24 mouse cellular contexts compared by ENCODE assay signal in genomic region chr17:47633999-47634770, GRCm38 (mm10). TPM values are rescaled to one million over a fixed set of nuclear protein-coding genes. Genes with fewer than 3 reads are reported as not detected.
DNase-seq lines count a peak whose midpoint lies in the region; ATAC-seq and TF ChIP-seq lines count a peak whose summit lies in the region.
"Had no signal": no experiment of that assay in that cellular context is flagged by ENCODE, and none has a peak within 500 bp of the region (broad histone marks: within the 10 kb centered on the region; RNA-seq: fewer than 3 reads in every experiment).

No protein-coding gene starts in this region.

- H3K9me3 ChIP-seq in liver, embryonic 14.5 days (ENCODE audit: control insufficient read depth, low read length): no peaks in the 10 kb centered on the region
- no peaks in the 10 kb centered on the region for H3K9me3 ChIP-seq in liver, embryonic 11.5 days (ENCODE audit: control insufficient read depth, low read length)
- no peaks in the 10 kb centered on the region for H3K9me3 ChIP-seq in intestine, embryonic 15.5 days
- H3K9me3 ChIP-seq in liver, embryonic 15.5 days (replicated peaks): no peaks in the 10 kb centered on the region
- H3K9me3 ChIP-seq in stomach, postnatal 0 days (ENCODE audit: control insufficient read depth, low read length): no peaks in the 10 kb centered on the region
- H3K9me3 ChIP-seq: embryonic facial prominence, embryonic 13.5 days; forebrain, embryonic 12.5 days; heart, embryonic 13.5 days; neural tube, embryonic 15.5 days had no signal

- H3K9ac ChIP-seq in liver, embryonic 14.5 days (replicated peaks): peak overlapping the region; percentile 16; the same call in 1 of the 2 replicates
- H3K9ac ChIP-seq in liver, embryonic 11.5 days (ENCODE audit: low read depth, low read length): no peak overlapping the region
- H3K9ac ChIP-seq in intestine, embryonic 15.5 days: no peak overlapping the region
- H3K9ac ChIP-seq in liver, embryonic 15.5 days: no peak overlapping the region
- no peak overlapping the region for H3K9ac ChIP-seq in stomach, postnatal 0 days (ENCODE audit: low read length)
- H3K9ac ChIP-seq: embryonic facial prominence, embryonic 13.5 days; forebrain, embryonic 12.5 days; heart, embryonic 13.5 days; neural tube, embryonic 15.5 days had no signal

- TF ChIP-seq POLR2A in thymus, adult 2 months (IDR thresholded peaks at IDR 0.05; ENCODE audit: control insufficient read depth, extremely low read depth, insufficient read depth, low read length, poor library complexity): no peak

- no peak overlapping the region for H3K4me2 ChIP-seq in liver, embryonic 14.5 days (ENCODE audit: low read depth)
- H3K4me2 ChIP-seq in liver, embryonic 11.5 days: no peak overlapping the region
- no peak overlapping the region for H3K4me2 ChIP-seq in intestine, embryonic 15.5 days (replicated peaks)
- H3K4me2 ChIP-seq in liver, embryonic 15.5 days: no peak overlapping the region
- H3K4me2 ChIP-seq in stomach, postnatal 0 days (replicated peaks; ENCODE audit: low read depth): no peak overlapping the region
- H3K4me2 ChIP-seq: embryonic facial prominence, embryonic 13.5 days; forebrain, embryonic 12.5 days; heart, embryonic 13.5 days; midbrain, embryonic 11.5 days; neural tube, embryonic 15.5 days had no signal

- H3K36me3 ChIP-seq in liver, embryonic 14.5 days (replicated peaks; ENCODE audit: control insufficient read depth, insufficient read depth, low read depth): peaks cover 3% of the 10 kb centered on the region
- no peaks in the 10 kb centered on the region for H3K36me3 ChIP-seq in liver, embryonic 11.5 days (ENCODE audit: control insufficient read depth, insufficient read depth, low read length)
- no peaks in the 10 kb centered on the region for H3K36me3 ChIP-seq in intestine, embryonic 15.5 days
- H3K36me3 ChIP-seq in liver, embryonic 15.5 days (replicated peaks): peaks cover 24% of the 10 kb centered on the region
- H3K36me3 ChIP-seq in stomach, postnatal 0 days (ENCODE audit: control insufficient read depth, insufficient read depth, low read length): no peaks in the 10 kb centered on the region; the same call in 1 of the 2 replicates
- no peaks in the 10 kb centered on the region for H3K36me3 ChIP-seq in thymus, adult 2 months (ENCODE audit: control insufficient read depth, insufficient read depth, low read length)
- H3K36me3 ChIP-seq: neural tube, embryonic 15.5 days had no signal

- WGBS in liver, embryonic 14.5 days (ENCODE audit: insufficient replicate concordance): 50% methylated on average over 7 of the region's 7 CpGs
- 73% methylated on average over 7 of the region's 7 CpGs for WGBS in liver, embryonic 11.5 days
- WGBS in intestine, embryonic 15.5 days: 58% methylated on average over 7 of the region's 7 CpGs
- 56% methylated on average over 7 of the region's 7 CpGs for WGBS in liver, embryonic 15.5 days (ENCODE audit: insufficient replicate concordance)
- WGBS in stomach, postnatal 0 days: 65% methylated on average over 7 of the region's 7 CpGs
- WGBS in thymus, adult 2 months: 93% methylated on average over 7 of the region's 7 CpGs

- H3K4me3 ChIP-seq in liver, embryonic 14.5 days (ENCODE audit: insufficient read depth in 1 of 2, low read depth in 2 of 2, low read length in 2 of 2): no peak overlapping the region
- H3K4me3 ChIP-seq in liver, embryonic 11.5 days (ENCODE audit: low read depth, low read length): no peak overlapping the region
- H3K4me3 ChIP-seq in intestine, embryonic 15.5 days (replicated peaks): no peak overlapping the region
- H3K4me3 ChIP-seq in liver, embryonic 15.5 days (replicated peaks): no peak overlapping the region
- no peak overlapping the region for H3K4me3 ChIP-seq in stomach, postnatal 0 days (ENCODE audit: low read depth, low read length)
- H3K4me3 ChIP-seq in thymus, adult 2 months (ENCODE audit: control insufficient read depth, insufficient read depth, low read length): no peak overlapping the region
- H3K4me3 ChIP-seq: embryonic facial prominence, embryonic 13.5 days; erythroblast, embryonic 14.5 days; forebrain, embryonic 12.5 days; heart, embryonic 13.5 days; neural tube, embryonic 15.5 days had no signal

- ATAC-seq in liver, embryonic 14.5 days (ENCODE audit: insufficient read depth): no peak
- ATAC-seq in liver, embryonic 11.5 days (replicated peaks; ENCODE audit: low FRiP score): no peak
- ATAC-seq in intestine, embryonic 15.5 days: peak; percentile 79
- no peak for ATAC-seq in liver, embryonic 15.5 days (ENCODE audit: insufficient read depth)
- peak; percentile 80 for ATAC-seq in stomach, postnatal 0 days (ENCODE audit: low FRiP score, low TSS enrichment)
- ATAC-seq: activated CD4-positive, CD25-positive, alpha-beta regulatory T cell, adult 4 months had no signal

- H3K4me1 ChIP-seq in liver, embryonic 14.5 days (replicated peaks; ENCODE audit: control insufficient read depth in 2 of 2, insufficient read depth in 2 of 2, low read length in 1 of 2): peaks cover 14 to 28% of the 10 kb centered on the region in 2 experiments
- peaks cover 20% of the 10 kb centered on the region for H3K4me1 ChIP-seq in liver, embryonic 11.5 days (replicated peaks; ENCODE audit: control insufficient read depth, insufficient read depth, low read length)
- H3K4me1 ChIP-seq in intestine, embryonic 15.5 days (replicated peaks): peaks cover 9% of the 10 kb centered on the region
- H3K4me1 ChIP-seq in liver, embryonic 15.5 days (replicated peaks): peaks cover 42% of the 10 kb centered on the region
- peaks cover 3% of the 10 kb centered on the region; the same call in 1 of the 2 replicates for H3K4me1 ChIP-seq in stomach, postnatal 0 days (replicated peaks; ENCODE audit: control insufficient read depth, insufficient read depth)
- peaks cover 9% of the 10 kb centered on the region for H3K4me1 ChIP-seq in thymus, adult 2 months (replicated peaks; ENCODE audit: control insufficient read depth, insufficient read depth, low read length)

- TF ChIP-seq CTCF in liver, embryonic 14.5 days (IDR thresholded peaks at IDR 0.05; ENCODE audit: low read depth): no peak
- TF ChIP-seq CTCF in stomach, postnatal 0 days (IDR thresholded peaks at IDR 0.05; ENCODE audit: low read depth): no peak
- TF ChIP-seq CTCF in thymus, adult 2 months (IDR thresholded peaks at IDR 0.05; ENCODE audit: borderline replicate concordance, control insufficient read depth, extremely low read depth, insufficient read depth, low read length, poor library complexity): no peak

- no peaks in the 10 kb centered on the region for H3K27me3 ChIP-seq in liver, embryonic 14.5 days (ENCODE audit: control insufficient read depth, insufficient read depth, low read length)
- no peaks in the 10 kb centered on the region for H3K27me3 ChIP-seq in liver, embryonic 11.5 days (replicated peaks; ENCODE audit: control insufficient read depth, insufficient read depth, low read length)
- no peaks in the 10 kb centered on the region for H3K27me3 ChIP-seq in intestine, embryonic 15.5 days (replicated peaks)
- H3K27me3 ChIP-seq in liver, embryonic 15.5 days: no peaks in the 10 kb centered on the region
- no peaks in the 10 kb centered on the region for H3K27me3 ChIP-seq in stomach, postnatal 0 days (ENCODE audit: control insufficient read depth, insufficient read depth, low read length)
- no peaks in the 10 kb centered on the region for H3K27me3 ChIP-seq in thymus, adult 2 months (ENCODE audit: control insufficient read depth, insufficient read depth, low read length)
- H3K27me3 ChIP-seq: embryonic facial prominence, embryonic 13.5 days; forebrain, embryonic 12.5 days; heart, embryonic 13.5 days; neural tube, embryonic 15.5 days had no signal

- no peak for DNase-seq in liver, embryonic 14.5 days (ENCODE audit: low read depth in 3 of 3, low spot score in 3 of 3)
- DNase-seq in liver, embryonic 11.5 days (ENCODE audit: low spot score): no peak
- peak; percentile 57 for DNase-seq in stomach, postnatal 0 days (ENCODE audit: low spot score)
- DNase-seq in thymus, adult 2 months: no peak
- no peak for DNase-seq in gastrocnemius, adult 18-20 months (ENCODE audit: low spot score)
- DNase-seq: adrenal gland, postnatal 10 days; cerebellum, adult 2 months; cerebellum, postnatal 36 days; embryo, embryonic 11 days; heart, adult 18-20 months; heart, postnatal 14 days; kidney, postnatal 36 days; layer of hippocampus, postnatal 36 days; right cerebral cortex, adult 18-20 months; thymus, postnatal 25 days had no signal

- no peak overlapping the region for H3K27ac ChIP-seq in liver, embryonic 14.5 days
- H3K27ac ChIP-seq in liver, embryonic 11.5 days (ENCODE audit: low read depth, low read length): no peak overlapping the region
- peak overlapping the region; percentile 71 for H3K27ac ChIP-seq in intestine, embryonic 15.5 days
- H3K27ac ChIP-seq in liver, embryonic 15.5 days (replicated peaks): peak overlapping the region; percentile 38
- H3K27ac ChIP-seq in stomach, postnatal 0 days (replicated peaks): peak overlapping the region; percentile 8; the same call in 1 of the 2 replicates
- no peak overlapping the region for H3K27ac ChIP-seq in thymus, adult 2 months (ENCODE audit: control insufficient read depth, insufficient read depth, low read length)
- H3K27ac ChIP-seq: embryonic facial prominence, embryonic 13.5 days; forebrain, embryonic 12.5 days; heart, embryonic 13.5 days; neural tube, embryonic 15.5 days had no signal

- TF ChIP-seq EP300 in liver, embryonic 14.5 days (IDR thresholded peaks at IDR 0.05; ENCODE audit: low read depth): no peak
- no peak for TF ChIP-seq EP300 in stomach, postnatal 0 days (optimal IDR thresholded peaks at IDR 0.05)

RNA-seq across cellular contexts. Expression of gene Usp49, which starts 3.7 kb away (rescaled TPM):
- polyA plus RNA-seq in liver, embryonic 14.5 days (2012; rRNA removed): 6.4 and 6.6 TPM in 2 replicates
- 2.9 and 3.9 TPM in 2 replicates for polyA plus RNA-seq in liver, embryonic 14.5 days (2014; fragmentation: Nextera tagmentation; extraction: Ambion mirVana)
- polyA plus RNA-seq in liver, embryonic 11.5 days (2014; fragmentation: Nextera tagmentation; extraction: Ambion mirVana): 4.1 and 4.8 TPM in 2 replicates
- polyA plus RNA-seq in intestine, embryonic 15.5 days (2015; fragmentation: Nextera tagmentation; extraction: Ambion mirVana): 5.9 and 6.3 TPM in 2 replicates
- polyA plus RNA-seq in liver, embryonic 15.5 days (2015; fragmentation: Nextera tagmentation; extraction: Ambion mirVana): 2.8 and 3.7 TPM in 2 replicates
- 1.9 and 2.1 TPM in 2 replicates for polyA plus RNA-seq in stomach, postnatal 0 days (2015; fragmentation: Nextera tagmentation; extraction: Ambion mirVana)
- 12.5 and 17.2 TPM in 2 replicates for polyA plus RNA-seq in thymus, adult 2 months (2012; rRNA removed)
- 1 to 10 TPM; 3.0 to 3.5 TPM for total RNA-seq in gastrocnemius, adult 18-20 months (2021)

RNA-seq across cellular contexts. Expression of gene Gm20517, which starts 22.8 kb away (rescaled TPM):
- polyA plus RNA-seq in liver, embryonic 14.5 days (2012; rRNA removed): 0.86 and 0.95 TPM in 2 replicates
- polyA plus RNA-seq in liver, embryonic 14.5 days (2014; fragmentation: Nextera tagmentation; extraction: Ambion mirVana): 0.86 and 1.7 TPM in 2 replicates
- polyA plus RNA-seq in liver, embryonic 11.5 days (2014; fragmentation: Nextera tagmentation; extraction: Ambion mirVana): 1.5 and 2.5 TPM in 2 replicates
- polyA plus RNA-seq in intestine, embryonic 15.5 days (2015; fragmentation: Nextera tagmentation; extraction: Ambion mirVana): 0.54 and 0.88 TPM in 2 replicates
- polyA plus RNA-seq in liver, embryonic 15.5 days (2015; fragmentation: Nextera tagmentation; extraction: Ambion mirVana): 2.1 and 2.4 TPM in 2 replicates
- 1.1 and 1.5 TPM in 2 replicates for polyA plus RNA-seq in stomach, postnatal 0 days (2015; fragmentation: Nextera tagmentation; extraction: Ambion mirVana)
- polyA plus RNA-seq in thymus, adult 2 months (2012; rRNA removed): 2.8 and 4.5 TPM in 2 replicates
- 1 to 10 TPM; 1.6 to 2.6 TPM for total RNA-seq in gastrocnemius, adult 18-20 months (2021)

RNA-seq across cellular contexts. Expression of gene Med20, which starts 22.8 kb away (rescaled TPM):
- polyA plus RNA-seq in liver, embryonic 14.5 days (2012; rRNA removed): 20.7 and 23.1 TPM in 2 replicates
- polyA plus RNA-seq in liver, embryonic 14.5 days (2014; fragmentation: Nextera tagmentation; extraction: Ambion mirVana): 23.2 and 25.7 TPM in 2 replicates
- polyA plus RNA-seq in liver, embryonic 11.5 days (2014; fragmentation: Nextera tagmentation; extraction: Ambion mirVana): 48.9 and 53.3 TPM in 2 replicates
- polyA plus RNA-seq in intestine, embryonic 15.5 days (2015; fragmentation: Nextera tagmentation; extraction: Ambion mirVana): 39.8 and 41.2 TPM in 2 replicates
- 21.6 and 26.0 TPM in 2 replicates for polyA plus RNA-seq in liver, embryonic 15.5 days (2015; fragmentation: Nextera tagmentation; extraction: Ambion mirVana)
- polyA plus RNA-seq in stomach, postnatal 0 days (2015; fragmentation: Nextera tagmentation; extraction: Ambion mirVana): 23.8 and 25.1 TPM in 2 replicates
- 46.1 and 56.4 TPM in 2 replicates for polyA plus RNA-seq in thymus, adult 2 months (2012; rRNA removed)
- 10 to 100 TPM; 14.7 to 15.4 TPM for total RNA-seq in gastrocnemius, adult 18-20 months (2021)

RNA-seq across cellular contexts. Expression of gene Bysl, which starts 22.9 kb away (rescaled TPM):
- 9.8 and 12.5 TPM in 2 replicates for polyA plus RNA-seq in liver, embryonic 14.5 days (2012; rRNA removed)
- polyA plus RNA-seq in liver, embryonic 14.5 days (2014; fragmentation: Nextera tagmentation; extraction: Ambion mirVana): 13.3 and 14.3 TPM in 2 replicates
- polyA plus RNA-seq in liver, embryonic 11.5 days (2014; fragmentation: Nextera tagmentation; extraction: Ambion mirVana): 43.1 and 45.9 TPM in 2 replicates
- polyA plus RNA-seq in intestine, embryonic 15.5 days (2015; fragmentation: Nextera tagmentation; extraction: Ambion mirVana): 20.1 and 22.4 TPM in 2 replicates
- 16.5 and 18.0 TPM in 2 replicates for polyA plus RNA-seq in liver, embryonic 15.5 days (2015; fragmentation: Nextera tagmentation; extraction: Ambion mirVana)
- polyA plus RNA-seq in stomach, postnatal 0 days (2015; fragmentation: Nextera tagmentation; extraction: Ambion mirVana): 13.4 and 13.6 TPM in 2 replicates
- polyA plus RNA-seq in thymus, adult 2 months (2012; rRNA removed): 14.2 and 16.9 TPM in 2 replicates
- total RNA-seq in gastrocnemius, adult 18-20 months (2021): 10 to 100 TPM; 13.9 to 15.3 TPM

RNA-seq across cellular contexts. Expression of gene Tomm6, which starts 54.0 kb away (rescaled TPM):
- polyA plus RNA-seq in liver, embryonic 14.5 days (2012; rRNA removed): 63.2 and 88.6 TPM in 2 replicates
- 244 and 251 TPM in 2 replicates for polyA plus RNA-seq in liver, embryonic 14.5 days (2014; fragmentation: Nextera tagmentation; extraction: Ambion mirVana)
- polyA plus RNA-seq in liver, embryonic 11.5 days (2014; fragmentation: Nextera tagmentation; extraction: Ambion mirVana): 442 and 486 TPM in 2 replicates
- polyA plus RNA-seq in intestine, embryonic 15.5 days (2015; fragmentation: Nextera tagmentation; extraction: Ambion mirVana): 425 and 452 TPM in 2 replicates
- 193 and 205 TPM in 2 replicates for polyA plus RNA-seq in liver, embryonic 15.5 days (2015; fragmentation: Nextera tagmentation; extraction: Ambion mirVana)
- 353 and 386 TPM in 2 replicates for polyA plus RNA-seq in stomach, postnatal 0 days (2015; fragmentation: Nextera tagmentation; extraction: Ambion mirVana)
- polyA plus RNA-seq in thymus, adult 2 months (2012; rRNA removed): 90.5 and 107 TPM in 2 replicates
- 100 to 1,000 TPM; 121 to 123 TPM for total RNA-seq in gastrocnemius, adult 18-20 months (2021)

Comparison
In these comparisons a context has a peak if more than half of its experiments do, and no peak if none do; other contexts are left out.
1. H3K27ac ChIP-seq: peak in intestine, embryonic 15.5 days (single experiment), liver, embryonic 15.5 days (single experiment) and stomach, postnatal 0 days (single experiment); none in liver, embryonic 14.5 days (single experiment), liver, embryonic 11.5 days (single experiment) and thymus, adult 2 months (single experiment).
2. ATAC-seq: peak in intestine, embryonic 15.5 days (single experiment) and stomach, postnatal 0 days (single experiment); none in liver, embryonic 14.5 days (single experiment), liver, embryonic 11.5 days (single experiment) and liver, embryonic 15.5 days (single experiment).